Mouse (Mus musculus): ENCODE measurements around the gene Tspan5. TPM values are rescaled to one million over a fixed set of nuclear protein-coding genes. Genes with fewer than 3 reads are reported as not detected.

Tspan5 gene
- polyA plus RNA-seq, 1 experiment from 2014 or later: 25.6 TPM

DNA sequence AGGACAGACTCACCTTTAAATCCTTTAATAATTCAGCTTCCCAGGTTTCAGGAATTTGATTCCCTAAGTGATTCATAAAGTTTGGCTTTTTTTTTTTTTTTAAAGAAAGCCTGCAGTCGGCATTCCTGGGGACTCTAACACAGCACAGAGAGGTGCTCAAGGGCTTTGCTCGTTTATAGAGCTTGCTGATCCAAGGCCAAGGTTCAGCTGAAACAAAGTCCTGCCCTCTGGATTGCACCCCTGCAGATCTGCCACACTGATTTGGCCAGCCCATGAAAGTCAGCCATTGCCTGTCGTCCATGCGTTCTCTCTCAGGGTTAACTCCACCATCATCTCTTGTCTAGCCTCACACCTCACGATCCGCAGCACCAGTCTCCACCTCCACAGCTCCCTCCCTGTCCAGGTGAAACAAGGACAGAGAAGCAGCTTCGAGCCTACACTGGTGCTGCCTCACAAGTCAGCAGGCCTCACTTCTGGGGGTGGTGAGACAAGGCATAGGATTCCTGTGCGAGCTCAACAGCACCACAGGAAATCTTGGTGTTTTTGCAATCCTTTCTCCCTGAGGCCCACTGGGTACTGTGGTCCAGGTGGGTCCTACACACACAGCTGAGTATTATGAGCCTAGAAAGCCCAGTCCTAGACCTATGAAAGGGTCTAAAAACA is 172.8 kb downstream of the Tspan5 start:
- ATAC-seq (ENCODE audit: insufficient number of reproducible peaks, insufficient read depth, low FRiP score, low TSS enrichment, low read depth): peak; percentile 58; the same call in 1 of the 2 replicates
- no peaks in the 10 kb centered on the region for H3K27me3 ChIP-seq
- no peaks in the 10 kb centered on the region for H3K9me3 ChIP-seq
- H3K36me3 ChIP-seq: no peaks in the 10 kb centered on the region
- no peak overlapping the region for H3K9ac ChIP-seq (replicated peaks)
- peaks cover 9% of the 10 kb centered on the region for H3K4me1 ChIP-seq (replicated peaks)
- H3K4me2 ChIP-seq: no peak overlapping the region
- WGBS: 44% methylated on average over 8 of the region's 8 CpGs
- peak overlapping the region; percentile 50; the same call in 1 of the 2 replicates for H3K27ac ChIP-seq
- no peak overlapping the region for H3K4me3 ChIP-seq (replicated peaks)

DNA sequence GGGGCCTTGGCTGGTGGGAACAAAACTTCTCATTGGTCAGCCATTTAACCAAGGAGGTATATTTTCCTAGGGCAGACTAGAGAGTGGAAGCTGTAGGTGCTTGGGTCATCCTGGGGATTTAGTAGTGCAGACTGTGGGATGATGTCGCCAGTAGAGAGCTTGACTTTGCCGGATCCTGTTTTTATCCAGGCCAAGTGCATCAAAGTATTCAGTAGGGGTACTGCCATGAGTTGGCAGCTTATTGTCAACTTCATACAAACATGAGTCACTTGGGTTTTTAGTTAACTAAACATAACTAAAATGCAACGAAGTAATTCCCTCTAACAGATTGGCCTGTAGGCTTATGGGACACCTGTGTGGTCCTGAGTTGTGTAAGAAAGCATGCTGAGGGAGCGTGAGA is 174.6 kb downstream of the Tspan5 start:
- ATAC-seq (ENCODE audit: insufficient number of reproducible peaks, insufficient read depth, low FRiP score, low TSS enrichment, low read depth): no peak
- Histone ChIP-seq H3K9ac (replicated peaks) (no peak overlapping the region), H3K36me3 (no peaks in the 10 kb centered on the region), H3K27me3 (no peaks in the 10 kb centered on the region), H3K4me1 (replicated peaks) (peaks cover 9% of the 10 kb centered on the region), H3K4me3 (replicated peaks) (no peak overlapping the region), H3K9me3 (no peaks in the 10 kb centered on the region), H3K4me2 (no peak overlapping the region), H3K27ac (no peak overlapping the region)
- WGBS: 92% methylated on average over 4 of the region's 4 CpGs

DNA sequence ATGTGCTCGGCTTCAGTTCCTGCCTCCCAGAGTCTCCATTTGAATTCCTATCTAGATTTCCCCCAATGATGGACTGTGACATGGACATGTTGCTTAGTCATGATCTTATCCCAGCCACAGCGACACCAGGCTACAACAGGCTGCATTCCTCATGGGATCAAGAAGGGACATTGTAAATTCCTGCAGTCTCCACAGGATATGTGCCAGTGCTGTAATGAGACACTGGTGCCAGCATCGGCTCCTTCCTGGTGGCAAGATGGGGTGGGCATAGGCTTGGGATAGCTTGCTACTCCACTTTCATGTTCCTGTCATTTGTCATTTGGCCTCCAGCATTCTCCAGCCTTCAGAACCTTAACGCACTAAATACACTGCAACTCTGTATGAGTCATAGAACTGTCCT is 175.0 kb downstream of the Tspan5 start:
- H3K4me1 ChIP-seq (replicated peaks): peaks cover 9% of the 10 kb centered on the region
- no peak overlapping the region for H3K9ac ChIP-seq (replicated peaks)
- no peak overlapping the region for H3K27ac ChIP-seq
- no peak overlapping the region for H3K4me2 ChIP-seq
- no peaks in the 10 kb centered on the region for H3K9me3 ChIP-seq
- no peaks in the 10 kb centered on the region for H3K36me3 ChIP-seq
- no peaks in the 10 kb centered on the region for H3K27me3 ChIP-seq
- H3K4me3 ChIP-seq (replicated peaks): no peak overlapping the region
- 83% methylated on average over 4 of the region's 4 CpGs for WGBS
- no peak for ATAC-seq (ENCODE audit: insufficient number of reproducible peaks, insufficient read depth, low FRiP score, low TSS enrichment, low read depth)

DNA sequence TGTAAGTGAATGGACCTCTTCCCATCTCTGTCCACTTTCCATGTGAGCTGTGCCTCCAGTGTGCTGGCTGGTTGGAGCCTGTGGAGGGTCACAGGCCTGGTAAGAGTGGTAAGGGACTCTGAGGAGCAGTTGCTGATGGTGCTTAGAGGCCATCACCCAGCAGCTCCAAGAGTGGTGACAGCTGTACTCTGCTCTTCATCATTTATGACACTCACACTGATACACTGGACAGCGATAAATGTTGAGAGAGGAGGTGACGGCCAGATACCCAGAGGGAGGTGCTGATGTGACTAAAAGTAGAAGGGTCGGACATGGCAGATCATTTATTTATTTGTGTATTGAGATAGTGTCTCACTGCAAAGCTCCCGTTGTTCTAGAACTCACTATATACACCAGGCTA is 176.2 kb downstream of the Tspan5 start:
- no peak overlapping the region for H3K4me2 ChIP-seq
- no peak overlapping the region for H3K9ac ChIP-seq (replicated peaks)
- no peak for ATAC-seq (ENCODE audit: insufficient number of reproducible peaks, insufficient read depth, low FRiP score, low TSS enrichment, low read depth)
- 91% methylated on average over 4 of the region's 4 CpGs for WGBS
- no peaks in the 10 kb centered on the region for H3K36me3 ChIP-seq
- no peaks in the 10 kb centered on the region for H3K9me3 ChIP-seq
- H3K27ac ChIP-seq: no peak overlapping the region
- H3K4me3 ChIP-seq (replicated peaks): no peak overlapping the region
- H3K4me1 ChIP-seq (replicated peaks): peaks cover 9% of the 10 kb centered on the region
- H3K27me3 ChIP-seq: no peaks in the 10 kb centered on the region

DNA sequence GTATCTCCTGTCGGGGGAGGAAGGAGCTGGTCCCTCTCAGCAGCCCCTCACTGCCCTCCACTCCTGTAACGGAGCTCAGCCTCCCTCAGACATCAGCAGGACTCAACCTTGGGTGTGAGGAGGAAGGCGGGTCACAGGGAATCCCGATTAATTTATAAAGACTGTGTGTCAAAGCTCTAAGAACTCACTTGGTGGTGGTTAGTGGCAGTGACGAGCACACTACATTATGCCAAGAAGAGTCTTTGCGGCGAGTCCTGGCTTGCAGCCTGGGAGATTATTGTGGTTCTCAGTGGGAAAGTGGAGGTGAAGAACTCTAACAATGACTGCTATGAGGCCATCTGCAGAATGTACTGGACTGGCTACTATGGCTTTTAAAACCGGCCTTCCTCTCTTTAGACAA is 184.2 kb downstream of the Tspan5 start:
- H3K9me3 ChIP-seq: no peaks in the 10 kb centered on the region
- no peak overlapping the region for H3K27ac ChIP-seq
- no peak overlapping the region for H3K9ac ChIP-seq (replicated peaks)
- peaks cover 47% of the 10 kb centered on the region for H3K36me3 ChIP-seq
- H3K27me3 ChIP-seq: no peaks in the 10 kb centered on the region
- WGBS: 90% methylated on average over 8 of the region's 8 CpGs
- no peak for ATAC-seq (ENCODE audit: insufficient number of reproducible peaks, insufficient read depth, low FRiP score, low TSS enrichment, low read depth)
- no peak overlapping the region for H3K4me3 ChIP-seq (replicated peaks)
- H3K4me2 ChIP-seq: no peak overlapping the region
- no peaks in the 10 kb centered on the region for H3K4me1 ChIP-seq (replicated peaks)

DNA sequence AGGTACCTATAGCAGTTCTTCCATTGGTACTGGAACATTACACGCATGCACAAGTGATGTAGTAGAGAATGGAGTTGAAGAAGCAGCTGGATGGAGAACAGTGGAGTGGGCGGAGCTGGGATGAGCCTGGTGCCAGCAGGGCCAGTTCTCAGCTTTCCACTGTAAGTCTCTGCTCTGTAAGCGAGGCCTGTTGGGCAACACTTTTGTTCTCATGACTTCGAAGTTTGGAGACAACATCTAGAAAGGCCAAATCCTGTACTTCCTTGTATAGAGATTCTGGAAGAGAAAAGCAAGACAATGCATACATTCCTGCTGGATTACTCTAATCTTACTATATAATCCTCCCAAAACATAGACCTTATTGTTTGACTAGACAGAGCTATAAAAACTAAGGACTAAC is 185.4 kb downstream of the Tspan5 start:
- ATAC-seq (ENCODE audit: insufficient number of reproducible peaks, insufficient read depth, low FRiP score, low TSS enrichment, low read depth): no peak
- 96% methylated on average over 4 of the region's 4 CpGs for WGBS
- H3K4me1 ChIP-seq (replicated peaks): no peaks in the 10 kb centered on the region

DNA sequence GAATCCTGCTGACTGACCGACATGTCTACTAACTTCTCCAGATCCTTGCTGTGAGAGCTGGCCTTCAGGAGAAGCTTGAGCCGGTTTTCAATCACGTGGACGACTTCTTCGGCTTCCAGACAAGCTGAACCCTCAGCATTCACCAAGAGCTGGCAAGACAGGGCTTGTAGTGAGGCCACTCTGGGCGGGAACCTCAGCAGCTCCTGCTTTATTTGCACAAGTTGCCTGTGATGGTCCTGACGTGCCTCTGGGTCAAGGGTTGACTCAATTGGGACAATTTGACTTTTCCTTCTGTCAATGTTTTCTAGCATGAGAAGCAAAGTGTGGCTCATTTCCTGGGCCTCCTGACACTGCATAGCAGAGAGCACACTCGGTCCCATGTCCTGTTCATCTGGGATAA is 194.8 kb downstream of the Tspan5 start:
- H3K9me3 ChIP-seq: 0 out of 2 replicates have a peak, but pooled peaks cover 4% of the 10 kb centered on the region
- no peaks in the 10 kb centered on the region for H3K4me1 ChIP-seq (replicated peaks)
- ATAC-seq (ENCODE audit: insufficient number of reproducible peaks, insufficient read depth, low FRiP score, low TSS enrichment, low read depth): no peak
- H3K27me3 ChIP-seq: no peaks in the 10 kb centered on the region
- no peak overlapping the region for H3K27ac ChIP-seq
- H3K4me3 ChIP-seq (replicated peaks): no peak overlapping the region
- H3K4me2 ChIP-seq: no peak overlapping the region
- H3K36me3 ChIP-seq: peaks cover 53% of the 10 kb centered on the region
- H3K9ac ChIP-seq (replicated peaks): no peak overlapping the region
- 90% methylated on average over 8 of the region's 8 CpGs for WGBS

More for the DNA sequence above, 185.4 kb downstream of the Tspan5 start:
- Histone ChIP-seq H3K36me3 (peaks cover 47% of the 10 kb centered on the region), H3K9ac (replicated peaks) (no peak overlapping the region), H3K27ac (no peak overlapping the region), H3K4me2 (no peak overlapping the region), H3K9me3 (no peaks in the 10 kb centered on the region), H3K27me3 (no peaks in the 10 kb centered on the region), H3K4me3 (replicated peaks) (no peak overlapping the region)

DNA sequence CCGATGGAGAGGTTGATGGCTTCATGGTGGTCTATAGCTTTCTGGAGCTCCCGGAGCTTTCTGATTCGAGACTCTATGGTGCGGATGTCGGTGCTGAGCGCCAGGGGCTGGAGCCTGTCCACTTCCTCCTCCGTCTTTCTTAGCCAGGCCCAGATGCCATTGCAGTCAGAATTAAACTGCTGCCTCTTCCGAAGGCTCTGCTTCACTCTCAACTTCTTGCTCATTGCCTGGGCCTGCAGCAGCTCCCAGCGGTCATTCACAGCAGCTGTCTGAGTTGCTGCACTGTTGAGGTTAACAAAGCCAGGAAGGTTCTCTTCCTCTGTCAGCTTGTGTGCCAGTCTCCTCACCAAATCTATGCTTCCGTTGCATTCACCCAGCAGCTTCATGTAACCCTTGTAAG is 195.2 kb downstream of the Tspan5 start:
- Histone ChIP-seq H3K27me3 (no peaks in the 10 kb centered on the region), H3K27ac (no peak overlapping the region), H3K4me1 (replicated peaks) (no peaks in the 10 kb centered on the region), H3K36me3 (peaks cover 53% of the 10 kb centered on the region), H3K9ac (replicated peaks) (no peak overlapping the region), H3K4me3 (replicated peaks) (no peak overlapping the region), H3K9me3 (0 out of 2 replicates have a peak, but pooled peaks cover 4% of the 10 kb centered on the region), H3K4me2 (no peak overlapping the region)
- WGBS: 94% methylated on average over 10 of the region's 10 CpGs
- no peak for ATAC-seq (ENCODE audit: insufficient number of reproducible peaks, insufficient read depth, low FRiP score, low TSS enrichment, low read depth)

DNA sequence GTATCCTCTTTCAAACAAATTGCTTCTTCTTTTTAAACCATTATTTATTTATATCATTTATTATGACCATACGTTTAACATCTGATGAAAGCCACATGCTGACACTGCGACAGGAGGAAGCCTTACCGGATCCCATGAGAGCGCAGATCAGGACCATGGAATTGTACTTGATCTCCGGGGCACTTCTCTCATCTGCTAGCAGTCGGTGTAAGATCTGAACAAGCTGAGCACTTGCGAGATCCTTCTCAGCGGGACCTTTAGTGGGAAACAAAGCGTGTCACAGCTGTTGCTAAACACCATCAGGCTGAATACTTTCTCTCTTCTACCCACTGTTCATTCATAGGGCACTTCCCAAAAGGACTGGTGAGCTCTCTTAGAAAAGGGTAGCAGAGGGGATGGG is 199.6 kb downstream of the Tspan5 start:
- Histone ChIP-seq H3K36me3 (peaks cover 63% of the 10 kb centered on the region), H3K9me3 (no peaks in the 10 kb centered on the region; the same call in 1 of the 2 replicates), H3K27me3 (no peaks in the 10 kb centered on the region), H3K4me2 (no peak overlapping the region), H3K27ac (no peak overlapping the region), H3K4me3 (replicated peaks) (no peak overlapping the region), H3K9ac (replicated peaks) (no peak overlapping the region), H3K4me1 (replicated peaks) (no peaks in the 10 kb centered on the region)
- 66% methylated on average over 9 of the region's 9 CpGs for WGBS
- no peak for ATAC-seq (ENCODE audit: insufficient number of reproducible peaks, insufficient read depth, low FRiP score, low TSS enrichment, low read depth)

DNA sequence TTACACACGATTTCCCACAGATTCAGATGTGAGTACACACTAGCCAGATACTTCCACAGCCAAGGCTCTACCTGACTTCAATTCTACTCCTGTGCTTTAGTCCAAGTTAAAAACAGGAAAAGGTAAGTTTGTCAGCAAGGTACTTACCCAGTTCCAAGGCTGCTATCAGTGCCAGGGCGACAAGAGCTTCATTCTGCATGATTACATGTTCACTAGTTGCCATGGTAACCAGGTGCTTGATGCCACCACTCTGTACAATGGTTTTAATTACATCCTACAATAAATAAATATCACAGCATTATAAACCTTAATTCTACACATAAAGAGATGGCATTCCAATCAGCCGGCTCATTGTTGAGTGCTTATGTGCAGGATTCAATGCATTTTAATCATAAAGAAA is 203.5 kb downstream of the Tspan5 start:
- no peaks in the 10 kb centered on the region; the same call in 1 of the 2 replicates for H3K9me3 ChIP-seq
- 91% methylated on average over 3 of the region's 3 CpGs for WGBS
- ATAC-seq (ENCODE audit: insufficient number of reproducible peaks, insufficient read depth, low FRiP score, low TSS enrichment, low read depth): no peak
- no peak overlapping the region for H3K4me3 ChIP-seq (replicated peaks)
- peaks cover 50% of the 10 kb centered on the region for H3K36me3 ChIP-seq
- no peaks in the 10 kb centered on the region for H3K4me1 ChIP-seq (replicated peaks)
- no peak overlapping the region for H3K9ac ChIP-seq (replicated peaks)
- no peaks in the 10 kb centered on the region for H3K27me3 ChIP-seq
- no peak overlapping the region for H3K27ac ChIP-seq
- no peak overlapping the region for H3K4me2 ChIP-seq

DNA sequence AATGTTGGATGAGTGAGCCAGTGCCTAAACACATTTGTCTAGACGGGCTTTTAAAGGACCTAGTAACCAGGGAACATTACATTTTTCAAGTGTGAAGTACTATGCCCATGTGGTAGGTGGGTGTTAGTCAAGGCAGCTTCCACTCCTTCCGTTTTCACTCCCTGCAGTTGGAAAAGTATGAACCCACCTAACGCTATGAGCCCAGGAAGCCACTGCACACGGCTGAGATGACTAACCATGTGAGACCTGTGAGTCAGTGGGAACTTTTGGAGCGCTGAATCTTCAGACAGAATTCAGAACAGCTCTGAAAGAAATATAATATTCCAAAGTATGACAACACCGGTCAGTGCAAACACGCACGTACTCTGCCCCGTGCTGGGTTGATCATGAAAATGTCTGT is 207.1 kb downstream of the Tspan5 start:
- Histone ChIP-seq H3K4me3 (replicated peaks) (no peak overlapping the region), H3K9me3 (no peaks in the 10 kb centered on the region; the same call in 1 of the 2 replicates), H3K4me2 (no peak overlapping the region), H3K36me3 (peaks cover 47% of the 10 kb centered on the region), H3K9ac (replicated peaks) (no peak overlapping the region), H3K27me3 (no peaks in the 10 kb centered on the region), H3K27ac (no peak overlapping the region), H3K4me1 (replicated peaks) (no peaks in the 10 kb centered on the region)
- ATAC-seq (ENCODE audit: insufficient number of reproducible peaks, insufficient read depth, low FRiP score, low TSS enrichment, low read depth): no peak
- WGBS: 96% methylated on average over 9 of the region's 9 CpGs

DNA sequence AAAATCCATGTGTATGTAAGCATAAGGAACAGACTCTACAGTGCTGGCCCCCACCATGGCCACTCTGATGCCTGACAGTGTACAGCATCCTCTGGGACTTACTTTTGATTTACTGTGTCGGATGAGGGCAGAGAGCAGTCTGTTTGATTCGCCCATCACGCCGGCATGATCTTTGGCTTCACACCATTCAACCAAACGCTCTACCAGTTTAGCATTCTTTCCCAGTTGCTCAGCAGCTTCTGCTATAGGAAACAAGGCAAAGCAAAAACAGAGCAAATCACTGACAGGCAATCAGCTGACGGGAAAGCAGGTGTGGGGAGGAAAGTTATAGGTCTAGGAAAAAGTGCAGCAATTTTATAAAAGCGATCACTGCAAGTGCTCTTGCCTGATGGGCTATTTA is 213.2 kb downstream of the Tspan5 start:
- Histone ChIP-seq H3K9me3 (no peaks in the 10 kb centered on the region), H3K27me3 (no peaks in the 10 kb centered on the region), H3K4me1 (replicated peaks) (no peaks in the 10 kb centered on the region), H3K4me2 (no peak overlapping the region), H3K36me3 (peaks cover 55% of the 10 kb centered on the region), H3K4me3 (replicated peaks) (no peak overlapping the region), H3K27ac (no peak overlapping the region), H3K9ac (replicated peaks) (no peak overlapping the region)
- no peak for ATAC-seq (ENCODE audit: insufficient number of reproducible peaks, insufficient read depth, low FRiP score, low TSS enrichment, low read depth)
- 93% methylated on average over 7 of the region's 7 CpGs for WGBS

All from limb, embryonic 12.5 days (tissue).